Mouse (Mus musculus) heart, embryonic 13.5 days (tissue): ENCODE measurements around the gene Rpl13a. TPM values are rescaled to one million over a fixed set of nuclear protein-coding genes. Genes with fewer than 3 reads are reported as not detected.
A peak's percentile ranks its signal among the peaks of the same experiment; 100 is the strongest.
"Not testable (repeated sequence)": the region's sequence is repeated elsewhere in the genome, so short reads cannot be mapped to it uniquely, and the experiment has no call there.

Experiments
- ATAC-seq: fragments of 200-750 bp; cut with Nextera tagmentation; 2 replicates; pipeline ENCODE4 v1.8.0; 2017; ENCODE audit warnings: moderate TSS enrichment; ENCODE audit not compliant: insufficient number of reproducible peaks, low FRiP score, low TSS enrichment; ENCODE audit errors: extremely low read depth
- H3K27ac ChIP-seq: fragments of 300-500 bp; sonication (generic); replicated peaks from 2 replicates; pipeline ENCODE4 v1.5.1; 2015; ENCODE audit warnings: moderate library complexity, mild to moderate bottlenecking, inconsistent platforms
- H3K27me3 ChIP-seq: fragments of 300-500 bp; sonication (generic); replicated peaks from 2 replicates; pipeline ENCODE4 v1.6.1; 2015; ENCODE audit warnings: mild to moderate bottlenecking, inconsistent platforms
- H3K36me3 ChIP-seq: fragments of 300-500 bp; sonication (generic); 2 replicates; pipeline ENCODE4 v1.6.1; 2015; ENCODE audit warnings: mild to moderate bottlenecking, inconsistent platforms
- H3K4me1 ChIP-seq: fragments of 300-500 bp; sonication (generic); 2 replicates; pipeline ENCODE4 v1.6.1; 2015; ENCODE audit warnings: inconsistent platforms
- H3K4me2 ChIP-seq: fragments of 300-500 bp; sonication (generic); 2 replicates; pipeline ENCODE4 v1.6.1; 2015; ENCODE audit warnings: inconsistent platforms, mild to moderate bottlenecking, moderate library complexity
- H3K4me3 ChIP-seq: fragments of 300-500 bp; sonication (generic); 2 replicates; pipeline ENCODE4 v1.5.1; 2015; ENCODE audit warnings: moderate library complexity, mild to moderate bottlenecking, inconsistent platforms
- H3K9ac ChIP-seq: fragments of 300-500 bp; sonication (generic); 2 replicates; pipeline ENCODE4 v1.6.1; 2015; ENCODE audit warnings: inconsistent platforms, mild to moderate bottlenecking, moderate library complexity
- H3K9me3 ChIP-seq: fragments of 300-500 bp; sonication (generic); 2 replicates; pipeline ENCODE4 v1.6.1; 2016; ENCODE audit warnings: inconsistent platforms
- WGBS: fragments of 180-500 bp; shearing (Covaris S2); methylation state at CpG from one replicate; pipeline ENCODE4 v1.1.7; 2015; ENCODE audit warnings: mixed read lengths; 5-methylcytosine and 5-hydroxymethylcytosine counted together
- polyA plus RNA-seq: library from polyadenylated mRNA; unstranded; fragments of >200 nt; fragmentation: Nextera tagmentation; extraction: Ambion mirVana; gene quantifications from 2 replicates; pipeline ENCODE4 v1.2.1, GENCODE M21; 2015

Rpl13a gene
- polyA plus RNA-seq, 1 experiment from 2014 or later: 688 TPM

GRCm38 (mm10) chr7:45111940-45112339 lies 16.6 kb downstream of the Rpl13a start:
- Histone ChIP-seq H3K9me3 (no peaks in the 10 kb centered on the region), H3K4me3 (no peak overlapping the region), H3K36me3 (no peaks in the 10 kb centered on the region), H3K27ac (no peak overlapping the region), H3K4me1 (peaks cover 25% of the 10 kb centered on the region), H3K9ac (no peak overlapping the region), H3K27me3 (no peaks in the 10 kb centered on the region), H3K4me2 (no peak overlapping the region)
- ATAC-seq: no peak
- WGBS: 55% methylated on average over 2 of the region's 2 CpGs

GRCm38 (mm10) chr7:45110089-45110488 lies 18.5 kb downstream of the Rpl13a start:
- not testable (repeated sequence) for H3K27me3 ChIP-seq, H3K9me3 ChIP-seq, H3K36me3 ChIP-seq, H3K27ac ChIP-seq, H3K4me3 ChIP-seq, H3K9ac ChIP-seq, H3K4me2 ChIP-seq, ATAC-seq
- peaks cover 18% of the 10 kb centered on the region for H3K4me1 ChIP-seq
- WGBS: 84% methylated on average over 4 of the region's 4 CpGs

- no peaks in the 10 kb centered on the region for H3K36me3 ChIP-seq
- no peaks in the 10 kb centered on the region for H3K27me3 ChIP-seq
- no peak overlapping the region for H3K4me2 ChIP-seq
- H3K4me3 ChIP-seq: no peak overlapping the region
- no peaks in the 10 kb centered on the region for H3K9me3 ChIP-seq
- peaks cover 23% of the 10 kb centered on the region for H3K4me1 ChIP-seq
- H3K27ac ChIP-seq: no peak overlapping the region
- no peak overlapping the region for H3K9ac ChIP-seq
- 42% methylated on average over 5 of the region's 5 CpGs for WGBS
- ATAC-seq: no peak
Observed at GRCm38 (mm10) chr7:45107052-45107645, 21.4 kb downstream of the Rpl13a start.

GRCm38 (mm10) chr7:45106441-45106840 lies 22.1 kb downstream of the Rpl13a start:
- Histone ChIP-seq H3K4me2 (no peak overlapping the region), H3K27me3 (no peaks in the 10 kb centered on the region), H3K36me3 (no peaks in the 10 kb centered on the region), H3K4me3 (no peak overlapping the region), H3K9ac (no peak overlapping the region), H3K9me3 (no peaks in the 10 kb centered on the region), H3K4me1 (peaks cover 26% of the 10 kb centered on the region), H3K27ac (no peak overlapping the region)
- 68% methylated on average over 6 of the region's 6 CpGs for WGBS
- no peak for ATAC-seq

- H3K4me1 ChIP-seq: peaks cover 26% of the 10 kb centered on the region
- H3K4me3 ChIP-seq: no peak overlapping the region
- no peaks in the 10 kb centered on the region for H3K9me3 ChIP-seq
- no peaks in the 10 kb centered on the region for H3K36me3 ChIP-seq
- no peak overlapping the region for H3K4me2 ChIP-seq
- no peak overlapping the region for H3K9ac ChIP-seq
- no peak overlapping the region for H3K27ac ChIP-seq
- ATAC-seq: no peak
- H3K27me3 ChIP-seq: no peaks in the 10 kb centered on the region
- 71% methylated on average over 8 of the region's 8 CpGs for WGBS
Observed at GRCm38 (mm10) chr7:45105491-45105890, 23.1 kb downstream of the Rpl13a start.

- no peaks in the 10 kb centered on the region for H3K27me3 ChIP-seq
- H3K36me3 ChIP-seq: no peaks in the 10 kb centered on the region
- WGBS: 62% methylated on average over 5 of the region's 5 CpGs
- H3K4me1 ChIP-seq: peaks cover 26% of the 10 kb centered on the region
- ATAC-seq: no peak
- no peaks in the 10 kb centered on the region for H3K9me3 ChIP-seq
- no peak overlapping the region for H3K4me2 ChIP-seq
- no peak overlapping the region for H3K27ac ChIP-seq
- no peak overlapping the region for H3K9ac ChIP-seq
- H3K4me3 ChIP-seq: no peak overlapping the region
Observed at GRCm38 (mm10) chr7:45104941-45105340, 23.6 kb downstream of the Rpl13a start.

- peak within 1 kb of the TSS; percentile 69 for H3K4me2 ChIP-seq
- ATAC-seq: peak; percentile 76; the same call in 1 of the 2 replicates
- 32% methylated on average over 7 of the region's 7 CpGs for WGBS
- peak within 1 kb of the TSS; percentile 43 for H3K4me3 ChIP-seq
- no peaks in the 10 kb centered on the region for H3K9me3 ChIP-seq
- peaks cover 6% of the 10 kb centered on the region for H3K36me3 ChIP-seq
- H3K27ac ChIP-seq: peak within 1 kb of the TSS; percentile 88
- H3K27me3 ChIP-seq: no peaks in the 10 kb centered on the region
- peaks cover 26% of the 10 kb centered on the region for H3K4me1 ChIP-seq
- peak within 1 kb of the TSS; percentile 79 for H3K9ac ChIP-seq
Observed at GRCm38 (mm10) chr7:45103652-45104180, 24.8 kb downstream of the Rpl13a start, which contains the start of gene Fcgrt. Fcgrt (minus strand) TSS chr7:45103851.

- 74% methylated on average over 9 of the region's 9 CpGs for WGBS
- Histone ChIP-seq H3K27me3 (no peaks in the 10 kb centered on the region), H3K4me3 (peak overlapping the region; percentile 43), H3K4me1 (peaks cover 26% of the 10 kb centered on the region), H3K36me3 (peaks cover 9% of the 10 kb centered on the region), H3K9me3 (no peaks in the 10 kb centered on the region), H3K27ac (peak overlapping the region; percentile 88), H3K9ac (peak overlapping the region; percentile 79), H3K4me2 (peak overlapping the region; percentile 69)
- ATAC-seq: no peak
Observed at GRCm38 (mm10) chr7:45102940-45103585, 25.5 kb downstream of the Rpl13a start.

- Histone ChIP-seq H3K27ac (no peak overlapping the region), H3K9me3 (no peaks in the 10 kb centered on the region), H3K4me2 (peak overlapping the region; percentile 69), H3K9ac (peak overlapping the region; percentile 79), H3K4me3 (peak overlapping the region; percentile 43; the same call in 1 of the 2 replicates), H3K36me3 (peaks cover 9% of the 10 kb centered on the region), H3K4me1 (peaks cover 26% of the 10 kb centered on the region), H3K27me3 (no peaks in the 10 kb centered on the region)
- no peak for ATAC-seq
- WGBS: 77% methylated on average over 11 of the region's 11 CpGs
Observed at GRCm38 (mm10) chr7:45102441-45102840, 26.1 kb downstream of the Rpl13a start.

- Histone ChIP-seq H3K27me3 (no peaks in the 10 kb centered on the region), H3K9ac (no peak overlapping the region), H3K27ac (no peak overlapping the region), H3K4me2 (no peak overlapping the region), H3K4me1 (peaks cover 26% of the 10 kb centered on the region), H3K9me3 (no peaks in the 10 kb centered on the region), H3K4me3 (no peak overlapping the region), H3K36me3 (peaks cover 12% of the 10 kb centered on the region)
- no peak for ATAC-seq
- 81% methylated on average over 6 of the region's 6 CpGs for WGBS
Observed at GRCm38 (mm10) chr7:45100046-45100445, 28.5 kb downstream of the Rpl13a start.

- no peak overlapping the region for H3K4me2 ChIP-seq
- no peak for ATAC-seq
- 84% methylated on average over 8 of the region's 8 CpGs for WGBS
- no peaks in the 10 kb centered on the region for H3K9me3 ChIP-seq
- no peak overlapping the region for H3K9ac ChIP-seq
- H3K27me3 ChIP-seq: no peaks in the 10 kb centered on the region
- H3K4me1 ChIP-seq: peaks cover 19% of the 10 kb centered on the region
- H3K36me3 ChIP-seq: peaks cover 12% of the 10 kb centered on the region
- H3K27ac ChIP-seq: no peak overlapping the region
- no peak overlapping the region for H3K4me3 ChIP-seq
Observed at GRCm38 (mm10) chr7:45098541-45099240, 29.9 kb downstream of the Rpl13a start.
